Mouse (Mus musculus) T-cell, adult 2 months (primary cell): ENCODE measurements around the gene Itga1.

ENCODE experiments used
- DNase-seq: peaks from one replicate; pipeline ENCODE4 v3.0.0; 2022; ENCODE audit warnings: low spot score

Gene Itga1

GRCm38 (mm10) chr13:115101355-115102191 is at the start of gene Itga1, which contains the start of gene Gm49395:
Gene Itga1, minus strand, starts transcription at chr13:115101964.
Gene Gm49395, minus strand, starts transcription at chr13:115101921.
- DNase-seq, result no peak

DNA sequence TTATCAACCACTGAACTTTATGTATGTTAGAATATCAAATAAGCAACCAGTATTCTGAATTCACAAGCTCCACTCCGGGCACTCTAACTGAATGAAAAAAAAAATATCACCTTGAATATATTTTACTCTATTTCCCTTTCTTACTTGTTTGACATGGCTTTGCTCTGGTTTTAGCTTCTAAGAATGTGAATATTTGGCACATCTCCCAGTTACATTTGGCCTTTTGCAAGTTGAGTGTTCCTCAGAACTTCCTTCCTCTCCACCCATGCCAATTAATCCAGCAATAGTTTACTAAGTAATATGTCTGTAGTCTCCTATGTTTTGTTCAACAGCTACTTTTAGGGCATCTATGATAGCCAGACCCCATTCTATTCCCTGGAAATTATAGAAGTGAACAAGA is 48.8 kb upstream of the Itga1 start:
- DNase-seq, result no peak

DNA sequence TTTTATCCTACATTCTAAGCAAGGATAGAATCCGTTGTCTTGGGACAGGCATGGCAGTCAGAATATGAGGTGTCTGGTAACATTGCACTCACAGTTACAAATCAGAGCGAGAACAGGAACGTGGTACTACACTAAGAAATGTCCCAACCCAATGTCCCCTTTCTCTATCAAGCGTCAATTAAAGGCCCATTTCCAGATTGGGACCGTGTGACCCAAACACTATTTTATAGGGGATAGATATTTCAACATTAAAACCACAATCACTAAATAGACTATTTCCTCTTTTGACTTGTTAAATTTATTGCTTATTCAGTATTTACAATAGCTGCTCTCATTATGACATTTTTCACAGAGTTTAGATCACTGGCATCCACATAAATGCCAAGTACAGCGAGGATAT is 48.1 kb upstream of the Itga1 start:
- no peak for DNase-seq

DNA sequence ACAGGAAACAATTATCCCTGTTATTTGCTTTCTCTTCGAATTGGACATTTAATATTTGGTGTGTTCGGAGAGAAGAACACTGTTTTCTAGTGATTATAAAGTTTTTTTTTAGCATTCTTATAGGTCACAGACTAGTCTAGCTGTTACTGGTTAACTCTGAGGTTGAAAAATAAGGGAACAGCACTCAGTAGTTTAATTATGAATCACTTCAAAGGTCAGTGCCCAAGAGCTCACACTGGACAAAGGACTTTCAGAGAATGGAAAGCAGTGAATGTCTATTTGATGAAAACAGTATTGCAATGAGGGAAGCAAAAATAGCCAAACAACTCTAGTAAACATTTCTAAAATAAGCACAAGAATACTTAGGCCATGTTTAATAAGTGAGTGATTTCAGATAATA is 41.8 kb upstream of the Itga1 start:
- DNase-seq, result no peak

DNA sequence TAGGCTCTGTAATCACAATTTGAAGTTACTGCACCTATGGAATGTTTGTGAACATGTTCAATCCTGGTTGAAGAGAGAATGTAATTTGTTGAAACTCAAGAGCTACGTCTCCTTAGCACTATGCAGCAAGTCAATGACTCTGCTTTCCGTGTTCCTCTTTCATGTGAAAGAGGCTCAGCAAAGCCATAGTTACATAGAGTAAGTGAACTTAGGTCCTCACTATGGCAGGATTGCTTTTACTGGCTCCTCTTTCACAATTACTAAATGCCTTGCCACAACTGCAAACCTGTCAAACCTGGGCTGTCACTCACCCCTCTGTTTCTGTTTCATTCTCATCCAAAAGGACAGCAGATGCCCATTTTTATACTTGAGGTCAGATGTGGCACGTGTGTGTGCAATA is 40.3 kb upstream of the Itga1 start:
- DNase-seq, result no peak

- DNase-seq, result no peak
Observed at GRCm38 (mm10) chr13:115138513-115138912, 36.7 kb upstream of the Itga1 start.

DNA sequence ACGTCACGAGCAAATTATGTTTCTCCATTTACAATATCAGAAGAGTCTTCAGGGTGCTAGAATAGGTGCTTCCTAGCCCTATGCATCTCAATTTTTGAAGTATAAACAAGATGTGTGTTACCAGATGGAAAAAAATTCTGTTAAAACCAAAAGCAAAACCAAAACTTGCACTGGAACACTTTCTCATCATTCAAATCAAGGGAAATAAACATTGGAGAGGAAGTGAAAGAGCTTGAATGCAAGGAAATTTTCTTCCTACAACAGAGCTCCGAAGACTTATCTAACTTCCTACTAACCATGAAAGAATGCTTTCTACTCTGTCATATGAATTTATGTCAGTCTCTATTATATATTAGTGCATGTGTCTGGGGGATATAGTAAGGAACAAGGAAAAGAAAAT is 35.0 kb upstream of the Itga1 start:
- no peak for DNase-seq

DNA sequence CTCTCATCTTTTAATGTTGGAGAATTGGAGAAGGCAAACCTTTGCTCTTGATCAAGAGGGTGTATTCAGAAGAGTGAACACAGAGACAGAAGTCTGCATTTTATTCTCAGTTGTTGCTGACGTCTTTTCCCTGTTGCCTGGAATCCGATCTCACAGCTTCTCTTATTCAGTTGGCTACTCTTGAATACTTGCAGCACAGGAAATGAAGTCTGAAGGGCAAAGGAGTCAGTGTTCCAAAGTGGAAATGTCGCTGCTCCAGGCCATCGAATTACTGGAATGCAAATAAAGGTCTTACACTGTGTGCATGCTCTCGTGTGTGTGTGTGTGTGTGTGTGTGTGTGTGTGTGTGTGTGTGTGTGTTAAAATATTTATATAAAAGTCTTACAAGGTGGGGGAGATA is 30.7 kb upstream of the Itga1 start:
- no peak for DNase-seq

DNA sequence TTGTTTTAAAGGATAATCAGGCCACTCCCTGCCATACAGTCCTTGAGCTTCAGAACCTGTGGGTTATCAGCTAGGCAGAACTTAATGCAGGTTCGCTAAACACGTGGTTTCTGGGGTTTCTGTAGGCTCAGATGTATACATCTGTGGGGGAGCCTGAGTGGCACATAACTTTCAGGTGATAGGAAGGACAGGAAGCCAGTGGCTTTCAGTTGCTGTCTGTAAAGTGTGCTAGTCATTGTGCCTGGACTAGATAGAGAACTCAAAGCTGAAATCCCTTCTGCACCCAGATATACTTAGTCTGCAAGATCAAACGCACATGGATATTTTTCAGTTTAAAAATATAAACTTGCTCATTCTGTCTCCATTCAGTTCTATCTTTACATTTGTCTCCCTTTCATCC is 29.6 kb upstream of the Itga1 start:
- no peak for DNase-seq

DNA sequence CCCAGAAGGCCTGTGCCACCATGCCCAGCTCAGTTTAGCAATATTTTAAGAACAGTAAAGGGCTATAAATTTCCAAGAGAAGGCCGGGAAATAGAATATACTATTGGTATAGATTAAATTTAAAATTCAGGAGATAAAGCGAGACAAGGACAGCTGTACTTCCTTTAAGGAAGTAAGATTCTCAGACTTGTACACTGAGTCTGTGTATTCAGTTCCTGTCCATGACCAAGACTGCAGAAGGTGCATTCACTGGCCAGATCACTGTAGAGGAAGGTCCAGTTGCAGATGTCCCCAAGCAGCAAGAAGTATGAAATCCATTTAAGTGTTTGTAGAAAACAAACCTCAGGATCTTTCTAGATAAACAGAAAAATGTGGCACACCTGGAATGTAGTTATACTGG is 28.3 kb upstream of the Itga1 start:
- no peak for DNase-seq

DNA sequence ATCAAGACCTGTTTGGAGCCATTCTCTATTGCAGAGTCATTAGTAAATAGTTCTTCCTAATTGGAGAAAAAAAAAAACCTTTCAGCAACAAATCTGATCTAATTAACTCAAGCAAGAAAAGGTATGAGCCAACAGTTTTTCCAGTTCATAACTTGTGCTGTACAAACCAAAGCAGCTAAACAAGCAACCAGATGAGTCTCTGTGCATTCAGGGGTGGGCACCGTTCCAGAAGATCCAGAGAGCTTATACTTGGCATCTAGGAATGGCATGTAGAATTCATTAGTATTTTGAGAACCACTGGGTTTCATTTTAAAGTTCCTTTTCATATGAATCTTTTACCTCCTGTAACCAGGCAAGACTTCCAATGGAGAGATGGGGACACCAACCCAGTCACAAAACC is 26.1 kb upstream of the Itga1 start:
- no peak for DNase-seq

- no peak for DNase-seq
Observed at GRCm38 (mm10) chr13:115126534-115126933, 24.8 kb upstream of the Itga1 start.

DNA sequence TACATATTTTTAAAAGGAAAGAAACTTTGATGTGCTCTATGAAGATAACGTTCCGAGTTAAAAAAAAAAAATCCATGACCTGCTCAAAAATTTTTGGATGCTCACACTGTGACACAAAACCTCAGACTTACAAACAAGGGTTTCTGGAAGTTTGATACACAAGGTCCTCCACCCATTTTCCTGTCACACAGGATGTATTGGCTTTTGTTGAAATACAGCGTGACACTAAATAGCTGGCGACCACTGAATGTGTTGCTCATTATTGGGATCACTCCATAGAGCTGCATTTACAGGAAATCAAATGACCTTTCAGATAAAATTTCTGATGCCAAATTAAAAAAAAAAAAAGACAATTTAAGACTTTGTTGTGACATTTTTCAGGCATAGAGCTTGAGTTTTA is 23.4 kb upstream of the Itga1 start:
- no peak for DNase-seq

GRCm38 (mm10) chr13:115124521-115124920 is 22.8 kb upstream of the Itga1 start:
- no peak for DNase-seq

GRCm38 (mm10) chr13:115118756-115119155 is 17.0 kb upstream of the Itga1 start:
- no peak for DNase-seq

GRCm38 (mm10) chr13:115118195-115118594 is 16.4 kb upstream of the Itga1 start:
- no peak for DNase-seq

DNA sequence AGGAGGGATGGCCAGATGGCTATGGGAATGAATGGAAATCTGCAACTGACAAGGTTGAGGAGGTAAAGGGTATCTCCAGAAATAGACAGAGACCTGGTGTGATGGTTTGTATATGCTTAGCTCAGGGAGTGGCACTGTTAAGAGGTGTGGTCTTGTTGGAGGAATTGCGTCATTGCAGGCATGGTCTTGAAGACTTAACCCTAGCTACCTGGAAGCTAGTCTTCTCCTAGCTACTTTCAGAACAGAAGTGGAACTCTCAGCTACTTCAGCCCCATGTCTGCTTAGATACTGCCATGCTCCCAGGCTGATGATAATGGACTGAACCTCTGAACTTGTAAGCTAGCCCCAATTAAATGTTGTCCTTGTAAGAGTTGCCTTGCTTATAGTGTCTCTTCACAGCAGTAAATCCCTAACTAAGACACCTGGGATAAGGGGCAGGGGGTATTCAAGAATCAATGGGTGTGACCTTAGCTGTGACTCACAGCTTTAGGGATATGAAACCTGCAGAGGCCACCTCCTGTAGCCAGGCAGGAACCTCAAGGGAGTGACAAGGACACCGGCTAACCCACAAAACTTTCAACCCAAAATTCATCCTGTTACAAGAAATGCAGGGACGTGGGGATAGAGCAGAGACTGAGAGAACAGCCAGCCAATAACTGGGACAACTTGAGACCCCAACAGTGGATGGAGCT is 15.3 kb upstream of the Itga1 start:
- no peak for DNase-seq

DNA sequence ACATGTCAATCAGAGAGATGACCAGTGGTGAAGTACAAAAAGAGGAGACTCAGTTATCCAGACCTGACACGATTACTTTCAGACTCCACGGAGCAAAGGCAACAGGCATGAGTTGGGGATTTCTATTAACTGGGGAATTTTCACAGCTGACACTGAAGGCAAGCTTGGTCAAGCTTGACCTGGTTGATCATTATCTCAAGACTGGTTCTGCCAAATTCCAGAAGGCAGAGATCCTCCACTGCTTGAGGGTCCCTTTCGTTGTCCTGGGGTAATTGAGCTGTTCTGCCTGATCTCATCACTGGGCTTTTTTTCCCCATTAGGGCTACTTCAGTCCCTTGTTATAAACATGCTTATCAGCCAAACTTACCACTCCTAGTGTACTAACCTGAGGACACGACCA is 7.9 kb upstream of the Itga1 start:
- no peak for DNase-seq

DNA sequence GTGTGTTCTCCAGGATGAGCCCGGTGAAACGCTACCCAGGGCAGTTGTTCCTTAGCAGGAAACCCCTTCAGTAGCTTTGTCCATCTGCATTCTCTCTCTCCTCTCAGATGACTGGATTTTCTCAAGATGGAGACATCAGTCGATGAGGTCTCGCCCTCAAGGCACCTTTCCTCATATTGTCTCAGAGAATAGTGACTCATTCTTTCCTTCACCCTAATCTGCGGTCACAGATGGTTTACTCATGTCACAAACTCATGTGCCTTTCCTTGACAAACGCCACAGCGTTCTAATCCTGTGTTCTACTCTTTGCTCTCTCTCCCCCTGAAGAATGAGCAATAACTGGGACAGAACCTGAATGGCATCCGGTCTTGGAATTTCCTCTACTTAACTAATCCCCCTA is 5.7 kb upstream of the Itga1 start:
- no peak for DNase-seq

DNA sequence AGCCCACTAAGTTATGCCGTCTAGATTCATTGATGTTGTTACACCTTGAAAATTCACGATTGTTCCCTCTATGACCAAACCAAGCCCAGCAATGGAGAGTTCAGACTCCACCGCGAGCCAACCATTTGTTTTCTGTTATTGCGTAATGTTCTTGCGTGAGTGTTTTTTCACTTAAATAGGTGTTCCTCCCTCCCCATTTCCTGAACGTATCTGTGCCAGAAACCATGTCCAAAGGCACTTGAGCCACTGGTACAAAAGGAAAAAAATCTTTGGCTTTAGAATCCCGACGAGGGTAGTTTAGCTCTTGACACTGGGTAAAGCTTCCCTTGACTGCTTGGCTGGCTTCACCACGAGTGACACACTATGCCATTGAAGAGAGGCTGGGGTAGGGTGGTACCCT is 4.4 kb upstream of the Itga1 start:
- no peak for DNase-seq

DNA sequence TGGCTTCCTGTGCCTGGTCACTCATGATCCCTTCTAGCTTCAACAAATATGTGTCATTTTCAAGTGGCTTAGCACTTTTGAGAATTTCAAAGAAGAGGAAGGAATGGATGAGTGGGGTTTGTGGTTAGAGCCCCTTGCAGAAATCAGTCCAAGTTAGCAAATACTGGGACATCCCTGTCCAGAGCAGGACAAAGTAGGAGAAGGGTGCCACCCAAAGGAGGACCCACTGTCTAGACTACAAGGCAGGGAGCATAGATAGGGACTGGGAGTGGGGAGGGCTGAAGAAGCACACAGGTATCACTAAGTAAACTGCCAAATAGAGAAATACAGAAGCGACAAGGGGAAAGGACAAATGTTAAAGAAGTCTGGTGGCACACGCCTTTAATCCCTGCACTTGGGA is 990 bp upstream of the Itga1 start:
- DNase-seq, result no peak

GRCm38 (mm10) chr13:115100381-115101177 is 1.2 kb downstream of the Itga1 start:
- no peak for DNase-seq

DNA sequence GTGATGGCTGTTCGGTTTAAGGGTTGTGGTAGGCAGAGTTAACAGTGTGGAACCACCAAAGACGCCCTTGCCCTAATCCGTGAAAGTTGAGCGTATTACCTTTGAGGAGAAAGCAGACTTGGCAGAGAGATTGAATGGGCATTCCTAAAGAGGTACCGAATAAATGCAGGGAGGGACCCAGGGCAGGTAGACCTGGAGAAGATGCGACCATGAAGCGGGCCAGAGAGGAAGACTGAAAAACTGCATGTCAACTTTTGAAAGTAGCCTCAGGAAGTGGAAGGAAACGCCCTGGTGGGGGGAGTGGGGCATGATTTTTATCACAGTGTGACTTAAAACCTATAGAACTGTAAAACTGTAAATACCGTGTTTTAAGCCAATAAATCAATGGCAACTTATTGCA is 2.4 kb downstream of the Itga1 start:
- DNase-seq, result no peak
